Mouse (Mus musculus): ENCODE measurements around the gene Vwa5b1. TPM values are rescaled to one million over a fixed set of nuclear protein-coding genes. Genes with fewer than 3 reads are reported as not detected.

Vwa5b1 gene
- total RNA-seq, 2 experiments from 2014 or later = 4.9 to 6.0 TPM

- Histone ChIP-seq H3K27ac (no peak overlapping the region), H3K4me3 (no peak overlapping the region)
- DNase-seq (ENCODE audit: extremely low spot score in 1 of 2, low spot score in 2 of 2) = no peak
- TF ChIP-seq CTCF (IDR thresholded peaks at IDR 0.05) = no peak
- intact Hi-C loops (cut with DNase I) = no loop called here
Measured at GRCm38 (mm10) chr4:138648096-138648635, 12.5 kb upstream of the Vwa5b1 start.

- intact Hi-C loops (cut with DNase I) = no loop called here
- Histone ChIP-seq H3K27ac (no peak overlapping the region), H3K4me3 (no peak overlapping the region)
- TF ChIP-seq CTCF (IDR thresholded peaks at IDR 0.05) = no peak
- no peak for DNase-seq (ENCODE audit: extremely low spot score in 1 of 2, low spot score in 2 of 2)
Measured at GRCm38 (mm10) chr4:138642272-138642671, 6.6 kb upstream of the Vwa5b1 start.

GRCm38 (mm10) chr4:138636146-138636511 lies 445 bp upstream of the Vwa5b1 start:
- H3K4me3 ChIP-seq = no peak overlapping the region
- no peak for DNase-seq (ENCODE audit: extremely low spot score in 1 of 2, low spot score in 2 of 2)
- TF ChIP-seq CTCF (IDR thresholded peaks at IDR 0.05) = no peak
- intact Hi-C loops (cut with DNase I) = no loop called here
- no peak overlapping the region for H3K27ac ChIP-seq

- intact Hi-C loops (cut with DNase I) = no loop called here
- DNase-seq (ENCODE audit: extremely low spot score in 1 of 2, low spot score in 2 of 2) = no peak
- TF ChIP-seq CTCF (IDR thresholded peaks at IDR 0.05) = no peak
- no peak overlapping the region for H3K27ac ChIP-seq
- no peak overlapping the region for H3K4me3 ChIP-seq
Measured at GRCm38 (mm10) chr4:138628256-138628655, 7.4 kb downstream of the Vwa5b1 start.

- H3K27ac ChIP-seq = no peak overlapping the region
- TF ChIP-seq CTCF (IDR thresholded peaks at IDR 0.05) = no peak
- intact Hi-C loops (cut with DNase I) = no loop called here
- no peak for DNase-seq (ENCODE audit: extremely low spot score in 1 of 2, low spot score in 2 of 2)
- no peak overlapping the region for H3K4me3 ChIP-seq
Measured at GRCm38 (mm10) chr4:138614454-138614853, 21.2 kb downstream of the Vwa5b1 start.

GRCm38 (mm10) chr4:138601926-138602325 lies 33.8 kb downstream of the Vwa5b1 start:
- DNase-seq (ENCODE audit: extremely low spot score in 1 of 2, low spot score in 2 of 2) = no peak
- Histone ChIP-seq H3K27ac (no peak overlapping the region), H3K4me3 (no peak overlapping the region)
- no peak for TF ChIP-seq CTCF (IDR thresholded peaks at IDR 0.05)
- intact Hi-C loops (cut with DNase I) = no loop called here

- peak overlapping the region; percentile 70 for H3K27ac ChIP-seq
- TF ChIP-seq CTCF (IDR thresholded peaks at IDR 0.05) = no peak
Measured at GRCm38 (mm10) chr4:138597904-138598347, 37.8 kb downstream of the Vwa5b1 start.

GRCm38 (mm10) chr4:138596391-138597130 lies 39.1 kb downstream of the Vwa5b1 start:
- Histone ChIP-seq H3K27ac (no peak overlapping the region), H3K4me3 (no peak overlapping the region)
- intact Hi-C loops (cut with DNase I) = no loop called here
- DNase-seq (ENCODE audit: extremely low spot score in 1 of 2, low spot score in 2 of 2) = no peak
- no peak for TF ChIP-seq CTCF (IDR thresholded peaks at IDR 0.05)

More at GRCm38 (mm10) chr4:138597904-138598347, 37.8 kb downstream of the Vwa5b1 start:
- intact Hi-C loops (cut with DNase I) = no loop called here
- H3K4me3 ChIP-seq = 0 out of 2 replicates have a peak overlapping the region, but pooled peaks have one; percentile 11
- DNase-seq (ENCODE audit: extremely low spot score in 1 of 2, low spot score in 2 of 2) = peak; percentile 20 to 29

GRCm38 (mm10) chr4:138584946-138585345 lies 50.7 kb downstream of the Vwa5b1 start:
- intact Hi-C loops (cut with DNase I) = loop anchor here (5.0 kb wide), 1 partner anchor 77 kb away; no protein-coding TSS in a partner anchor
- Histone ChIP-seq H3K27ac (peak overlapping the region; percentile 38), H3K4me3 (no peak overlapping the region)
- no peak for DNase-seq (ENCODE audit: extremely low spot score in 1 of 2, low spot score in 2 of 2)
- TF ChIP-seq CTCF (IDR thresholded peaks at IDR 0.05) = no peak

GRCm38 (mm10) chr4:138582446-138582845 lies 53.2 kb downstream of the Vwa5b1 start:
- DNase-seq (ENCODE audit: extremely low spot score in 1 of 2, low spot score in 2 of 2) = no peak
- no peak for TF ChIP-seq CTCF (IDR thresholded peaks at IDR 0.05)
- peak overlapping the region; percentile 83 for H3K27ac ChIP-seq
- H3K4me3 ChIP-seq = no peak overlapping the region
- intact Hi-C loops (cut with DNase I) = loop anchor here (1.0 to 5.0 kb wide), 3 partner anchors 80 to 142 kb away; partner anchors contain the start of gene Pla2g2c

- no peak overlapping the region for H3K27ac ChIP-seq
- no peak for TF ChIP-seq CTCF (IDR thresholded peaks at IDR 0.05)
- no peak overlapping the region for H3K4me3 ChIP-seq
- intact Hi-C loops (cut with DNase I) = no loop called here
- DNase-seq (ENCODE audit: extremely low spot score in 1 of 2, low spot score in 2 of 2) = no peak
Measured at GRCm38 (mm10) chr4:138578406-138578805, 57.3 kb downstream of the Vwa5b1 start.

- intact Hi-C loops (cut with DNase I) = no loop called here
- Histone ChIP-seq H3K27ac (no peak overlapping the region), H3K4me3 (no peak overlapping the region)
- no peak for DNase-seq (ENCODE audit: extremely low spot score in 1 of 2, low spot score in 2 of 2)
- TF ChIP-seq CTCF (IDR thresholded peaks at IDR 0.05) = no peak
Measured at GRCm38 (mm10) chr4:138576661-138577060, 59.0 kb downstream of the Vwa5b1 start.

Measured in left cerebral cortex, adult 2 months (tissue).